Mouse (Mus musculus): ENCODE measurements around the gene Hmg20b. TPM values are rescaled to one million over a fixed set of nuclear protein-coding genes. Genes with fewer than 3 reads are reported as not detected.
A peak's percentile ranks its signal among the peaks of the same experiment; 100 is the strongest.

The Hmg20b gene
- total and polyA plus RNA-seq, 2 experiments from 2014 or later: 9.6 to 24.5 TPM

GRCm38 (mm10) chr10:81345162-81345534 is 5.1 kb downstream of the Hmg20b start:
- Histone ChIP-seq H3K4me1 (ENCODE audit: insufficient read depth, low read length) (peaks cover 4% of the 10 kb centered on the region; the same call in 1 of the 2 replicates), H3K4me3 (ENCODE audit: low read depth, low read length) (no peak overlapping the region), H3K27me3 (ENCODE audit: insufficient read depth, low read length) (peaks cover 32% of the 10 kb centered on the region), H3K9me3 (ENCODE audit: low read length) (no peaks in the 10 kb centered on the region), H3K4me2 (ENCODE audit: low read depth, low read length, poor library complexity, severe bottlenecking) (no peak overlapping the region), H3K9ac (replicated peaks; ENCODE audit: low read length, poor library complexity, severe bottlenecking) (no peak overlapping the region), H3K27ac (ENCODE audit: low read depth, low read length) (no peak overlapping the region), H3K36me3 (ENCODE audit: insufficient read depth, low read length) (no peaks in the 10 kb centered on the region)
- ATAC-seq (ENCODE audit: low FRiP score): no peak
- no peak for DNase-seq (ENCODE audit: low spot score)
- 88% methylated on average over 4 of the region's 4 CpGs for WGBS
- no peak for TF ChIP-seq CTCF (IDR thresholded peaks at IDR 0.05)

GRCm38 (mm10) chr10:81344421-81345161 is 5.7 kb downstream of the Hmg20b start:
- H3K4me3 ChIP-seq (ENCODE audit: low read depth, low read length): no peak overlapping the region
- peak; percentile 55 for TF ChIP-seq CTCF (IDR thresholded peaks at IDR 0.05)
- H3K36me3 ChIP-seq (ENCODE audit: insufficient read depth, low read length): no peaks in the 10 kb centered on the region
- no peak overlapping the region for H3K9ac ChIP-seq (replicated peaks; ENCODE audit: low read length, poor library complexity, severe bottlenecking)
- ATAC-seq (ENCODE audit: low FRiP score) (no peak), DNase-seq (ENCODE audit: low spot score) (no peak)
- no peak overlapping the region for H3K27ac ChIP-seq (ENCODE audit: low read depth, low read length)
- no peaks in the 10 kb centered on the region for H3K4me1 ChIP-seq (ENCODE audit: insufficient read depth, low read length)
- H3K27me3 ChIP-seq (ENCODE audit: insufficient read depth, low read length): peaks cover 32% of the 10 kb centered on the region
- H3K4me2 ChIP-seq (ENCODE audit: low read depth, low read length, poor library complexity, severe bottlenecking): no peak overlapping the region
- WGBS: 51% methylated on average over 8 of the region's 8 CpGs
- H3K9me3 ChIP-seq (ENCODE audit: low read length): no peaks in the 10 kb centered on the region

GRCm38 (mm10) chr10:81342686-81343505 is 7.4 kb downstream of the Hmg20b start, which contains the start of gene Gipc3:
Gene Gipc3 (minus strand): TSS chr10:81343266.
- Histone ChIP-seq H3K4me1 (ENCODE audit: insufficient read depth, low read length) (no peaks in the 10 kb centered on the region), H3K4me2 (ENCODE audit: low read depth, low read length, poor library complexity, severe bottlenecking) (peak within 1 kb of the TSS; percentile 77), H3K9ac (replicated peaks; ENCODE audit: low read length, poor library complexity, severe bottlenecking) (peak within 1 kb of the TSS; percentile 50; the same call in 1 of the 2 replicates), H3K27ac (ENCODE audit: low read depth, low read length) (no peak within 1 kb of the TSS), H3K4me3 (ENCODE audit: low read depth, low read length) (peak within 1 kb of the TSS; percentile 43), H3K36me3 (ENCODE audit: insufficient read depth, low read length) (no peaks in the 10 kb centered on the region), H3K9me3 (ENCODE audit: low read length) (no peaks in the 10 kb centered on the region), H3K27me3 (ENCODE audit: insufficient read depth, low read length) (peaks cover 32% of the 10 kb centered on the region)
- no peak for TF ChIP-seq CTCF (IDR thresholded peaks at IDR 0.05)
- 7% methylated on average over 44 of the region's 67 CpGs for WGBS
- no peak for ATAC-seq (ENCODE audit: low FRiP score)
- DNase-seq (ENCODE audit: low spot score): no peak

- Histone ChIP-seq H3K9me3 (ENCODE audit: low read length) (no peaks in the 10 kb centered on the region), H3K4me1 (ENCODE audit: insufficient read depth, low read length) (no peaks in the 10 kb centered on the region), H3K4me3 (ENCODE audit: low read depth, low read length) (no peak overlapping the region), H3K36me3 (ENCODE audit: insufficient read depth, low read length) (no peaks in the 10 kb centered on the region), H3K27me3 (ENCODE audit: insufficient read depth, low read length) (peaks cover 32% of the 10 kb centered on the region), H3K4me2 (ENCODE audit: low read depth, low read length, poor library complexity, severe bottlenecking) (no peak overlapping the region), H3K27ac (ENCODE audit: low read depth, low read length) (no peak overlapping the region), H3K9ac (replicated peaks; ENCODE audit: low read length, poor library complexity, severe bottlenecking) (no peak overlapping the region)
- 38% methylated on average over 16 of the region's 16 CpGs for WGBS
- DNase-seq (ENCODE audit: low spot score): no peak
- no peak for ATAC-seq (ENCODE audit: low FRiP score)
- peak; percentile 74 for TF ChIP-seq CTCF (IDR thresholded peaks at IDR 0.05)
Observed at GRCm38 (mm10) chr10:81341333-81341949, 8.8 kb downstream of the Hmg20b start.

GRCm38 (mm10) chr10:81340551-81341332 is 9.5 kb downstream of the Hmg20b start:
- H3K27me3 ChIP-seq (ENCODE audit: insufficient read depth, low read length): peaks cover 32% of the 10 kb centered on the region
- DNase-seq (ENCODE audit: low spot score): no peak
- no peaks in the 10 kb centered on the region for H3K9me3 ChIP-seq (ENCODE audit: low read length)
- no peak overlapping the region for H3K9ac ChIP-seq (replicated peaks; ENCODE audit: low read length, poor library complexity, severe bottlenecking)
- H3K4me3 ChIP-seq (ENCODE audit: low read depth, low read length): no peak overlapping the region
- H3K4me1 ChIP-seq (ENCODE audit: insufficient read depth, low read length): no peaks in the 10 kb centered on the region
- ATAC-seq (ENCODE audit: low FRiP score): no peak
- H3K36me3 ChIP-seq (ENCODE audit: insufficient read depth, low read length): no peaks in the 10 kb centered on the region
- no peak overlapping the region for H3K27ac ChIP-seq (ENCODE audit: low read depth, low read length)
- no peak overlapping the region for H3K4me2 ChIP-seq (ENCODE audit: low read depth, low read length, poor library complexity, severe bottlenecking)
- WGBS: 44% methylated on average over 17 of the region's 17 CpGs
- no peak for TF ChIP-seq CTCF (IDR thresholded peaks at IDR 0.05)
